ENCODE assay signal across 14 mouse cellular contexts in the genomic region with DNA sequence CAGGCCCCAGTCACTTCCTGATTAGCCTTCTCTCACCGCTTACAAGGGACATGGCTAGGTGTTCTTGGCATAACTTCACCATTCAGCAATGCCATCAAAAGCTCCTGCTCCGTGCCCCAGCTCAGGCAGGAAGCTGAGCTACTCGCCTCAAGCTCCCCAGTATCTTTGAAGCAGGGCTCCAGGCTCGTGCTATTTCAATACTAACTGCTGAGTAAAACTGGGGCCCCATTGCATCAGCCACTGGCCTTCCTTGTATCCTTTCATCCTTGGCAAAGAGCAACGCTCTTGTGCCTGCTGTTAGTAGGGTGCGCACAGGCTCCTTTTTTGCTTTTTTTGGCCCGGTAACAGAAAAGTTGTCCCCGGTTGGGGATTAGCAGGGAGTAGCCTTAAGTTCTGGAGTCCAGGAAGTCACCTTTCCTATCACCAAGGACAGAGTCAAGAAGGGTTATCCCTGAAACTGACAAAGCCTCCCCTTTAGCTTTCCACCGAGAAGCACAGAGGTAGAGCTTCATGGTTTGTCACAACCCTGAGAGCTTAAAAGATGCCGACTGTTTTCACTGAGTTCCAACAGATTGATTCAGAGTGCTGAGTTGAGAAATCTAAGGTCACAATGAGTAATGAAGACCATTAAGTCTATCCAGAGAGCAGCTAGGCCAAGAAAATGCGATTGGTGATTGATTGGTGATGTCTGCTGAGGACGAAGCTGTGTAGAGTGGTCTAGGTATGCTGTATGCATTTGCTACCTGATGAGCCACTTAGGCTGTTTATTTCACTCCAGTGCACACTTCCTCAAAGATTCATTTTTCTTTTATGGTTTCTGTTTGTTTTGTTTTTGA. TPM values are rescaled to one million over a fixed set of nuclear protein-coding genes. Genes with fewer than 3 reads are reported as not detected.
DNase-seq lines count a peak whose midpoint lies in the region; ATAC-seq and TF ChIP-seq lines count a peak whose summit lies in the region.
"Had no signal": no experiment of that assay in that cellular context is flagged by ENCODE, and none has a peak within 500 bp of the region (broad histone marks: within the 10 kb centered on the region; RNA-seq: fewer than 3 reads in every experiment).

No protein-coding gene starts in this region.

- H3K4me2 ChIP-seq in hindbrain, embryonic 11.5 days (replicated peaks; ENCODE audit: low read depth, low read length), result no peak overlapping the region
- H3K4me2 ChIP-seq: heart, embryonic 12.5 days; limb, embryonic 13.5 days had no signal

- no peak overlapping the region for H3K9ac ChIP-seq in hindbrain, embryonic 11.5 days (ENCODE audit: low read depth, low read length)
- H3K9ac ChIP-seq: heart, embryonic 12.5 days; limb, embryonic 13.5 days had no signal

- 84% methylated on average over 12 of the region's 12 CpGs for WGBS in hindbrain, embryonic 11.5 days

- ATAC-seq in hindbrain, embryonic 11.5 days (ENCODE audit: low FRiP score), result no peak
- ATAC-seq: forebrain, embryonic 16.5 days; intestine, embryonic 16.5 days had no signal

- H3K27me3 ChIP-seq in hindbrain, embryonic 11.5 days (ENCODE audit: control insufficient read depth, insufficient read depth, low read length), result 0 out of 2 replicates have a peak, but pooled peaks cover 2% of the 10 kb centered on the region

- H3K27ac ChIP-seq in layer of hippocampus, adult 2 months, result peak overlapping the region; percentile 14; the same call in 1 of the 2 replicates
- H3K27ac ChIP-seq in hindbrain, embryonic 11.5 days (ENCODE audit: low read depth, low read length), result no peak overlapping the region
- H3K27ac ChIP-seq: left cerebral cortex, adult 2 months; limb, embryonic 13.5 days had no signal

- H3K4me1 ChIP-seq in hindbrain, embryonic 11.5 days (replicated peaks; ENCODE audit: control insufficient read depth, insufficient read depth, low read length), result 0 out of 2 replicates have a peak, but pooled peaks cover 2% of the 10 kb centered on the region

- H3K9me3 ChIP-seq in hindbrain, embryonic 11.5 days (ENCODE audit: control insufficient read depth, low read length), result no peaks in the 10 kb centered on the region
- H3K9me3 ChIP-seq: heart, embryonic 12.5 days; limb, embryonic 13.5 days had no signal

- DNase-seq in layer of hippocampus, adult 2 months (ENCODE audit: low spot score in 2 of 2), result no peak
- DNase-seq in layer of hippocampus, adult 11-12 months (ENCODE audit: low spot score), result no peak
- peak; percentile 51 for DNase-seq in 3T3-L1 (ENCODE audit: low read depth, low spot score)
- peak; percentile 45 for DNase-seq in NIH3T3 (ENCODE audit: low read depth)
- DNase-seq in brain, adult 2 months (ENCODE audit: low read depth, low spot score), result peak; percentile 19
- DNase-seq in hindbrain, embryonic 11.5 days (ENCODE audit: low spot score), result no peak
- no peak for DNase-seq in yolk sac, embryonic 10.5 days (ENCODE audit: low spot score)
- no peak for DNase-seq in embryo, embryonic 9.5 days (ENCODE audit: extremely low spot score)
- DNase-seq: cerebellum, adult 18-20 months had no signal

- TF ChIP-seq CTCF in layer of hippocampus, adult 2 months (conservative IDR thresholded peaks at IDR 0.05), result no peak

- no peak overlapping the region for H3K4me3 ChIP-seq in layer of hippocampus, adult 2 months
- H3K4me3 ChIP-seq in hindbrain, embryonic 11.5 days (ENCODE audit: low read depth, low read length), result no peak overlapping the region
- H3K4me3 ChIP-seq: heart, embryonic 12.5 days; left cerebral cortex, adult 2 months; limb, embryonic 13.5 days had no signal

- H3K36me3 ChIP-seq in hindbrain, embryonic 11.5 days (ENCODE audit: control insufficient read depth, insufficient read depth, low read length), result no peaks in the 10 kb centered on the region
- H3K36me3 ChIP-seq: heart, embryonic 12.5 days; limb, embryonic 13.5 days had no signal

RNA-seq across cellular contexts. Expression of gene Cd82, which starts 45.8 kb away (rescaled TPM):
- total RNA-seq in layer of hippocampus, adult 2 months (2021), result 10 to 100 TPM; 17.2 to 17.9 TPM
- 6.2 and 6.3 TPM in 2 replicates for polyA plus RNA-seq in hindbrain, embryonic 11.5 days (2014; fragmentation: Nextera tagmentation; extraction: Ambion mirVana)

Comparison
In these comparisons a context has a peak if more than half of its experiments do, and no peak if none do; other contexts are left out.
1. DNase-seq: peak in 3T3-L1 (single experiment), NIH3T3 (single experiment) and brain, adult 2 months (single experiment); none in layer of hippocampus, adult 2 months (0 of 2), layer of hippocampus, adult 11-12 months (single experiment), hindbrain, embryonic 11.5 days (single experiment), yolk sac, embryonic 10.5 days (single experiment) and embryo, embryonic 9.5 days (single experiment).